In genomic region chr19:46375489-46375888, GRCm38 (mm10) we compare ENCODE assay signal across 11 mouse cellular contexts. TPM values are rescaled to one million over a fixed set of nuclear protein-coding genes. Genes with fewer than 3 reads are reported as not detected.
DNase-seq lines count a peak whose midpoint lies in the region; ATAC-seq and TF ChIP-seq lines count a peak whose summit lies in the region.
"Had no signal": no experiment of that assay in that cellular context is flagged by ENCODE, and none has a peak within 500 bp of the region (broad histone marks: within the 10 kb centered on the region; RNA-seq: fewer than 3 reads in every experiment).

No protein-coding gene starts in this region.

- no peak overlapping the region for H3K4me3 ChIP-seq in hindbrain, embryonic 14.5 days (replicated peaks; ENCODE audit: low read length)
- H3K4me3 ChIP-seq in hindbrain, embryonic 11.5 days (ENCODE audit: low read depth, low read length), result no peak overlapping the region
- H3K4me3 ChIP-seq in hindbrain, postnatal 0 days (ENCODE audit: low read length), result no peak overlapping the region
- H3K4me3 ChIP-seq: embryonic facial prominence, embryonic 15.5 days had no signal

- WGBS in hindbrain, embryonic 14.5 days, result 53% methylated on average over 5 of the region's 5 CpGs
- WGBS in hindbrain, embryonic 11.5 days, result 63% methylated on average over 5 of the region's 5 CpGs
- WGBS in hindbrain, postnatal 0 days, result 30% methylated on average over 5 of the region's 5 CpGs

- peak; percentile 58 for DNase-seq in hindbrain, embryonic 14.5 days (ENCODE audit: low spot score)
- DNase-seq in hindbrain, embryonic 11.5 days (ENCODE audit: low spot score), result no peak
- DNase-seq in ovary, postnatal 36 days (ENCODE audit: low spot score), result peak; percentile 29
- no peak for DNase-seq in ovary, postnatal 10 days (ENCODE audit: low spot score)
- peak; percentile 71 for DNase-seq in hindbrain, postnatal 0 days (ENCODE audit: low spot score)
- DNase-seq in lung, postnatal 36 days, result peak; percentile 56
- DNase-seq in MN1 (ENCODE audit: low spot score), result no peak
- no peak for DNase-seq in urinary bladder, postnatal 36 days (ENCODE audit: low spot score in 2 of 2)
- DNase-seq: kidney, adult 9 months; thymus, postnatal 36 days had no signal

- no peak overlapping the region for H3K9ac ChIP-seq in hindbrain, embryonic 14.5 days
- H3K9ac ChIP-seq in hindbrain, embryonic 11.5 days (ENCODE audit: low read depth, low read length), result no peak overlapping the region
- H3K9ac ChIP-seq in hindbrain, postnatal 0 days (replicated peaks; ENCODE audit: low read length), result no peak overlapping the region
- H3K9ac ChIP-seq: embryonic facial prominence, embryonic 15.5 days had no signal

- no peaks in the 10 kb centered on the region for H3K27me3 ChIP-seq in hindbrain, embryonic 14.5 days (ENCODE audit: control insufficient read depth, insufficient read depth, low read length)
- H3K27me3 ChIP-seq in hindbrain, embryonic 11.5 days (ENCODE audit: control insufficient read depth, insufficient read depth, low read length), result no peaks in the 10 kb centered on the region
- H3K27me3 ChIP-seq in hindbrain, postnatal 0 days (ENCODE audit: insufficient read depth, low read length), result no peaks in the 10 kb centered on the region
- H3K27me3 ChIP-seq: embryonic facial prominence, embryonic 15.5 days had no signal

- H3K9me3 ChIP-seq in hindbrain, embryonic 14.5 days (ENCODE audit: control insufficient read depth, low read length), result no peaks in the 10 kb centered on the region
- no peaks in the 10 kb centered on the region for H3K9me3 ChIP-seq in hindbrain, embryonic 11.5 days (ENCODE audit: control insufficient read depth, low read length)
- H3K9me3 ChIP-seq in hindbrain, postnatal 0 days (ENCODE audit: low read length), result no peaks in the 10 kb centered on the region
- H3K9me3 ChIP-seq: embryonic facial prominence, embryonic 15.5 days had no signal

- no peak for ATAC-seq in hindbrain, embryonic 14.5 days (ENCODE audit: low FRiP score)
- ATAC-seq in hindbrain, embryonic 11.5 days (ENCODE audit: low FRiP score), result no peak
- peak; percentile 55; the same call in 1 of the 2 replicates for ATAC-seq in hindbrain, postnatal 0 days

- H3K4me1 ChIP-seq in hindbrain, embryonic 14.5 days (replicated peaks; ENCODE audit: control insufficient read depth, insufficient read depth, low read length), result no peaks in the 10 kb centered on the region
- no peaks in the 10 kb centered on the region for H3K4me1 ChIP-seq in hindbrain, embryonic 11.5 days (replicated peaks; ENCODE audit: control insufficient read depth, insufficient read depth, low read length)
- no peaks in the 10 kb centered on the region for H3K4me1 ChIP-seq in hindbrain, postnatal 0 days (ENCODE audit: insufficient read depth, low read length)

- no peak overlapping the region for H3K27ac ChIP-seq in hindbrain, embryonic 14.5 days
- H3K27ac ChIP-seq in hindbrain, embryonic 11.5 days (ENCODE audit: low read depth, low read length), result no peak overlapping the region
- H3K27ac ChIP-seq in hindbrain, postnatal 0 days, result 0 out of 2 replicates have a peak overlapping the region, but pooled peaks have one; percentile 58
- H3K27ac ChIP-seq: embryonic facial prominence, embryonic 15.5 days had no signal

- no peak overlapping the region for H3K4me2 ChIP-seq in hindbrain, embryonic 14.5 days (replicated peaks)
- no peak overlapping the region for H3K4me2 ChIP-seq in hindbrain, embryonic 11.5 days (replicated peaks; ENCODE audit: low read depth, low read length)
- no peak overlapping the region for H3K4me2 ChIP-seq in hindbrain, postnatal 0 days (ENCODE audit: low read depth, low read length)
- H3K4me2 ChIP-seq: embryonic facial prominence, embryonic 15.5 days had no signal

- peaks cover 48% of the 10 kb centered on the region for H3K36me3 ChIP-seq in hindbrain, embryonic 14.5 days (replicated peaks; ENCODE audit: control insufficient read depth, insufficient read depth)
- peaks cover 12% of the 10 kb centered on the region; the same call in 1 of the 2 replicates for H3K36me3 ChIP-seq in hindbrain, embryonic 11.5 days (ENCODE audit: control insufficient read depth, insufficient read depth, low read length)
- H3K36me3 ChIP-seq in hindbrain, postnatal 0 days (ENCODE audit: insufficient read depth, low read length), result peaks cover 39% of the 10 kb centered on the region

- TF ChIP-seq CTCF in hindbrain, postnatal 0 days (IDR thresholded peaks at IDR 0.05; ENCODE audit: low read depth), result no peak

RNA-seq across cellular contexts. Expression of gene Actr1a, which starts 20.1 kb away (rescaled TPM):
- 327 and 382 TPM in 2 replicates for polyA plus RNA-seq in hindbrain, embryonic 14.5 days (2014; fragmentation: Nextera tagmentation; extraction: Ambion mirVana)
- 223 and 250 TPM in 2 replicates for polyA plus RNA-seq in hindbrain, embryonic 11.5 days (2014; fragmentation: Nextera tagmentation; extraction: Ambion mirVana)
- 321 and 337 TPM in 2 replicates for total RNA-seq in hindbrain, postnatal 0 days (2014; rRNA removed)
- 278 and 295 TPM in 2 replicates for polyA plus RNA-seq in hindbrain, postnatal 0 days (2015; fragmentation: Nextera tagmentation; extraction: Ambion mirVana)

RNA-seq across cellular contexts. Expression of gene Sufu, which starts 21.2 kb away (rescaled TPM):
- polyA plus RNA-seq in hindbrain, embryonic 14.5 days (2014; fragmentation: Nextera tagmentation; extraction: Ambion mirVana), result 23.0 and 24.1 TPM in 2 replicates
- 31.9 and 33.2 TPM in 2 replicates for polyA plus RNA-seq in hindbrain, embryonic 11.5 days (2014; fragmentation: Nextera tagmentation; extraction: Ambion mirVana)
- 21.4 and 21.9 TPM in 2 replicates for total RNA-seq in hindbrain, postnatal 0 days (2014; rRNA removed)
- 17.2 and 19.1 TPM in 2 replicates for polyA plus RNA-seq in hindbrain, postnatal 0 days (2015; fragmentation: Nextera tagmentation; extraction: Ambion mirVana)

RNA-seq across cellular contexts. Expression of gene 2310034G01Rik, which starts 25.4 kb away (rescaled TPM):
- 2.5 and 2.8 TPM in 2 replicates for polyA plus RNA-seq in hindbrain, embryonic 14.5 days (2014; fragmentation: Nextera tagmentation; extraction: Ambion mirVana)
- 1.7 TPM in 2 replicates for polyA plus RNA-seq in hindbrain, embryonic 11.5 days (2014; fragmentation: Nextera tagmentation; extraction: Ambion mirVana)
- total RNA-seq in hindbrain, postnatal 0 days (2014; rRNA removed), result 0.89 and 3.3 TPM in 2 replicates
- 1.7 and 2.5 TPM in 2 replicates for polyA plus RNA-seq in hindbrain, postnatal 0 days (2015; fragmentation: Nextera tagmentation; extraction: Ambion mirVana)

RNA-seq across cellular contexts. Expression of gene Mfsd13a, which starts 34.6 kb away (rescaled TPM):
- 9.9 and 10.0 TPM in 2 replicates for polyA plus RNA-seq in hindbrain, embryonic 14.5 days (2014; fragmentation: Nextera tagmentation; extraction: Ambion mirVana)
- 4.4 and 6.9 TPM in 2 replicates for polyA plus RNA-seq in hindbrain, embryonic 11.5 days (2014; fragmentation: Nextera tagmentation; extraction: Ambion mirVana)
- total RNA-seq in hindbrain, postnatal 0 days (2014; rRNA removed), result 7.5 and 12.3 TPM in 2 replicates
- 9.9 and 10.5 TPM in 2 replicates for polyA plus RNA-seq in hindbrain, postnatal 0 days (2015; fragmentation: Nextera tagmentation; extraction: Ambion mirVana)

RNA-seq across cellular contexts. Expression of gene Cuedc2, which starts 37.0 kb away (rescaled TPM):
- polyA plus RNA-seq in hindbrain, embryonic 14.5 days (2014; fragmentation: Nextera tagmentation; extraction: Ambion mirVana), result 318 and 321 TPM in 2 replicates
- polyA plus RNA-seq in hindbrain, embryonic 11.5 days (2014; fragmentation: Nextera tagmentation; extraction: Ambion mirVana), result 252 and 260 TPM in 2 replicates
- total RNA-seq in hindbrain, postnatal 0 days (2014; rRNA removed), result 125 and 134 TPM in 2 replicates
- polyA plus RNA-seq in hindbrain, postnatal 0 days (2015; fragmentation: Nextera tagmentation; extraction: Ambion mirVana), result 312 and 326 TPM in 2 replicates

Comparison
In these comparisons a context has a peak if more than half of its experiments do, and no peak if none do; other contexts are left out.
1. DNase-seq: peak in hindbrain, embryonic 14.5 days (single experiment), ovary, postnatal 36 days (single experiment), hindbrain, postnatal 0 days (single experiment) and lung, postnatal 36 days (single experiment); none in hindbrain, embryonic 11.5 days (single experiment), ovary, postnatal 10 days (single experiment), MN1 (single experiment) and urinary bladder, postnatal 36 days (0 of 2).